Mouse (Mus musculus) kidney, adult 10 weeks (tissue): Measurements from ENCODE around the gene Slc7a9. TPM values are rescaled to one million over a fixed set of nuclear protein-coding genes. Genes with fewer than 3 reads are reported as not detected.

Experiments used
- polyA plus RNA-seq: library from polyadenylated mRNA; stranded (reverse); fragments of 350-450 nt; fragmentation: Illumina TruSeq; extraction: RNeasy Lipid Tissue Mini Kit (QIAGEN cat#74804); gene quantifications from one replicate; pipeline ENCODE4 v1.2.3, GENCODE M21; 2014; ENCODE audit warnings: low read depth, low replicate concordance

Gene Slc7a9
- 62.5 TPM for polyA plus RNA-seq

DNA sequence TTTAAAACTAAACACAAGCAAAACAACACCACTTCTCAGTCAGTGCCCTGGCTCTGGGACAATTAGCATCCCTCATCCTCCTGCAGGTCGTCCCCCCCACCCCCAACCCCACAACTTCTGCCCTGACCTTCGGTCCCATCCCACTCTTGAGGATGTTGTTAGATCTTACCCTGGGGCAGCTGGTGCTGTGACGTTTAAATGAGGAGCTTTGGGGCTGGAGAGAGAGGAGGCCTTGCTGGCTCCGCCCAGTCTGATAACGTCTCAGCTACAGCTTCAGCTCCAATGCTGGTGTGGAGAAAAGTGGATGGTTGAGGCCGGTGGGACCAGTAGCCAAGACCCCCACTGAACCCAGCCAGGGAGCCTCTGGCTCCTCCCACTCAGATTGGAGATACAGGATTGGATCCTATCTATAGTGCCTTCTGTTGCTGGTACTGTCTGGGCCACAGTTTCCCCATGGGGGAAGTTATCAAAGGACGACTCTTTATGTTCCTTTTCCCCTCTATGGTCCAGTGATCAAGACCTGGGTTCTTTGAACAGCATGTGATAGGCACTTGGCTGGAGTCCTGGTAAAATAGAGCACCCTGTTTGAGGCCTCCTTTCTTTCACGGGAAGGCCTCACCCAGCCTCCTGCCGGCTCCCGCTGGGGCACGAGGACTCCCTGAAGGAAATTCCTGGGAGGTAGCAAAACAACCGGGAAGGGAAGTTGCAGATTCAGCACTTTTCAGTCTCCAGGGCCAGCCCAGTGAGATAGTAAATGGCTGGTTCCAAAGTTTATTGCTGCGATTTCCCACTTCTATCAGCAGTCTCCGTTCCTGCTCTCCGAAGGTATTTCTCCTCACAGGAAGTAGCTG lies at the start of gene Slc7a9:
Gene Slc7a9 (plus strand): TSS at position 801 of the 851 bp plus-strand sequence.

Other genes starting within 250 kb of the Slc7a9 start
- 0.36 TPM for gene Lrp3, start 233.3 kb upstream of the Slc7a9 start, polyA plus RNA-seq
- gene Gpatch1, start 130.4 kb upstream of the Slc7a9 start, polyA plus RNA-seq, result 5.5 TPM
- 15.9 TPM for gene Rhpn2, start 114.6 kb upstream of the Slc7a9 start, polyA plus RNA-seq
- gene Faap24, start 52.0 kb upstream of the Slc7a9 start, polyA plus RNA-seq, result 4.4 TPM
- 32.3 TPM for gene Cep89, start 51.8 kb upstream of the Slc7a9 start, polyA plus RNA-seq
- gene Tdrd12, start 88.9 kb downstream of the Slc7a9 start, polyA plus RNA-seq, result 0.73 TPM
- 1,575 TPM for gene Nudt19, start 107.5 kb downstream of the Slc7a9 start, polyA plus RNA-seq
- gene Rgs9bp, start 136.8 kb downstream of the Slc7a9 start, polyA plus RNA-seq, result 0.57 TPM
- gene Ankrd27, start 137.4 kb downstream of the Slc7a9 start, polyA plus RNA-seq, result 8.1 TPM
- 243 TPM for gene Pdcd5, start 198.7 kb downstream of the Slc7a9 start, polyA plus RNA-seq